Mouse (Mus musculus): Measurements from ENCODE around the gene Trim34a.
A peak's percentile ranks its signal among the peaks of the same experiment; 100 is the strongest.

- peak; percentile 83 for TF ChIP-seq CTCF (IDR thresholded peaks at IDR 0.05; ENCODE audit: low read depth)
- no peak for TF ChIP-seq EP300 (IDR thresholded peaks at IDR 0.05; ENCODE audit: low read depth)
Measured at GRCm38 (mm10) chr7:104231203-104231602, 13.1 kb upstream of the Trim34a start.

All from liver, embryonic 14.5 days (tissue).